Comparison of ENCODE assay signal across 8 mouse cellular contexts in genomic region chr4:129247381-129248242, GRCm38 (mm10). TPM values are rescaled to one million over a fixed set of nuclear protein-coding genes. Genes with fewer than 3 reads are reported as not detected.
A peak's percentile ranks its signal among the peaks of the same experiment; 100 is the strongest.
DNase-seq lines count a peak whose midpoint lies in the region; ATAC-seq lines count a peak whose summit lies in the region.

No protein-coding gene starts in this region.

- H3K36me3 ChIP-seq in heart, embryonic 12.5 days: no peaks in the 10 kb centered on the region
- no peaks in the 10 kb centered on the region for H3K36me3 ChIP-seq in intestine, embryonic 16.5 days (ENCODE audit: control insufficient read depth, insufficient read depth, low read length)
- no peaks in the 10 kb centered on the region for H3K36me3 ChIP-seq in midbrain, embryonic 10.5 days

- no peak for DNase-seq in heart, postnatal 36 days
- no peak for DNase-seq in midbrain, embryonic 10.5 days (ENCODE audit: low spot score)
- DNase-seq in layer of hippocampus, adult 11-12 months (ENCODE audit: low spot score): no peak
- DNase-seq in gastrocnemius, postnatal 14 days: no peak

- H3K4me1 ChIP-seq in heart, embryonic 12.5 days (replicated peaks): peaks cover 28% of the 10 kb centered on the region
- peaks cover 18% of the 10 kb centered on the region for H3K4me1 ChIP-seq in brown adipose tissue, adult 24 weeks (ENCODE audit: control insufficient read depth, insufficient read depth, insufficient read length, low read length)
- H3K4me1 ChIP-seq in intestine, embryonic 16.5 days (ENCODE audit: control insufficient read depth, insufficient read depth, low read length): peaks cover 35% of the 10 kb centered on the region
- peaks cover 82% of the 10 kb centered on the region for H3K4me1 ChIP-seq in midbrain, embryonic 10.5 days

- no peaks in the 10 kb centered on the region for H3K9me3 ChIP-seq in heart, embryonic 12.5 days (replicated peaks)
- H3K9me3 ChIP-seq in intestine, embryonic 16.5 days (ENCODE audit: control insufficient read depth, low read length): no peaks in the 10 kb centered on the region
- no peaks in the 10 kb centered on the region for H3K9me3 ChIP-seq in midbrain, embryonic 10.5 days (replicated peaks)

- H3K27me3 ChIP-seq in heart, embryonic 12.5 days (replicated peaks): peaks cover 95% of the 10 kb centered on the region
- peaks cover 5% of the 10 kb centered on the region; the same call in 1 of the 2 replicates for H3K27me3 ChIP-seq in intestine, embryonic 16.5 days (replicated peaks; ENCODE audit: control insufficient read depth, insufficient read depth, low read length)
- H3K27me3 ChIP-seq in midbrain, embryonic 10.5 days (ENCODE audit: low read depth, poor library complexity, severe bottlenecking): peaks cover 85% of the 10 kb centered on the region

- H3K27ac ChIP-seq in heart, embryonic 12.5 days (ENCODE audit: poor library complexity, severe bottlenecking): no peak overlapping the region
- H3K27ac ChIP-seq in brown adipose tissue, adult 24 weeks (replicated peaks; ENCODE audit: low read depth, low read length): peak overlapping the region; percentile 30; the same call in 1 of the 2 replicates
- peak overlapping the region; percentile 98 for H3K27ac ChIP-seq in intestine, embryonic 16.5 days (ENCODE audit: low read length)
- H3K27ac ChIP-seq in midbrain, embryonic 10.5 days (replicated peaks): peak overlapping the region; percentile 75

- 7% methylated on average over 24 of the region's 24 CpGs for WGBS in heart, embryonic 12.5 days
- 7% methylated on average over 24 of the region's 24 CpGs for WGBS in intestine, embryonic 16.5 days
- 9% methylated on average over 24 of the region's 24 CpGs for WGBS in midbrain, embryonic 10.5 days

- intact Hi-C loops in heart, postnatal 36 days (cut with DNase I): loop anchor here (2.0 kb wide), 1 partner anchor 27 kb away; no protein-coding TSS in a partner anchor
- intact Hi-C loops in gastrocnemius, postnatal 14 days (cut with DNase I; ENCODE audit: low total_unique reads): no loop called here

- no peak for ATAC-seq in heart, embryonic 12.5 days (ENCODE audit: insufficient number of reproducible peaks, low FRiP score)
- no peak for ATAC-seq in intestine, embryonic 16.5 days
- no peak for ATAC-seq in megakaryocyte progenitor cell, adult 5-6 weeks (replicated peaks; ENCODE audit: poor library complexity)

- peak overlapping the region; percentile 59 for H3K4me3 ChIP-seq in heart, embryonic 12.5 days
- peak overlapping the region; percentile 94 for H3K4me3 ChIP-seq in brown adipose tissue, adult 24 weeks (ENCODE audit: insufficient read depth, low read depth, low read length)
- H3K4me3 ChIP-seq in intestine, embryonic 16.5 days (ENCODE audit: low read length): peak overlapping the region; percentile 83
- peak overlapping the region; percentile 63 for H3K4me3 ChIP-seq in midbrain, embryonic 10.5 days

- H3K9ac ChIP-seq in heart, embryonic 12.5 days: peak overlapping the region; percentile 67
- peak overlapping the region; percentile 90 for H3K9ac ChIP-seq in intestine, embryonic 16.5 days (ENCODE audit: low read depth, low read length)

- peak overlapping the region; percentile 98 for H3K4me2 ChIP-seq in heart, embryonic 12.5 days
- peak overlapping the region; percentile 95 for H3K4me2 ChIP-seq in intestine, embryonic 16.5 days (ENCODE audit: low read depth, low read length)

RNA-seq across cellular contexts. Expression of gene C77080, which starts 13.6 kb away (rescaled TPM):
- 1.2 and 1.6 TPM in 2 replicates for polyA plus RNA-seq in heart, embryonic 12.5 days (2016; fragmentation: Nextera tagmentation; extraction: Ambion mirVana)
- 1 to 10 TPM; 3.5 to 3.6 TPM for total RNA-seq in heart, postnatal 36 days (2021)
- polyA plus RNA-seq in brown adipose tissue, adult 24 weeks (2012; ENCODE audit: insufficient read depth, insufficient read length, missing spikeins): 1.9 and 2.6 TPM in 2 replicates
- 6.5 and 7.5 TPM in 2 replicates for polyA plus RNA-seq in intestine, embryonic 16.5 days (2015; fragmentation: Nextera tagmentation; extraction: Ambion mirVana)
- 2.7 and 3.7 TPM in 2 replicates for polyA plus RNA-seq in midbrain, embryonic 10.5 days (2016; fragmentation: Nextera tagmentation; extraction: Ambion mirVana)
- total RNA-seq in gastrocnemius, postnatal 14 days (2021): 1 to 10 TPM; 2.3 to 2.5 TPM
- total RNA-seq in megakaryocyte progenitor cell, adult 5-6 weeks (2015): 0.12 and 0.25 TPM in 2 replicates
- not detected in 2 replicates for total RNA-seq in megakaryocyte progenitor cell, adult 5-6 weeks (2017)

RNA-seq across cellular contexts. Expression of gene Sync, which starts 39.8 kb away (rescaled TPM):
- polyA plus RNA-seq in heart, embryonic 12.5 days (2016; fragmentation: Nextera tagmentation; extraction: Ambion mirVana): 1.1 and 1.3 TPM in 2 replicates
- 10 to 100 TPM; 15.8 to 17.1 TPM for total RNA-seq in heart, postnatal 36 days (2021)
- polyA plus RNA-seq in brown adipose tissue, adult 24 weeks (2012; ENCODE audit: insufficient read depth, insufficient read length, missing spikeins): 0.75 and 1.3 TPM in 2 replicates
- 1.1 and 1.3 TPM in 2 replicates for polyA plus RNA-seq in intestine, embryonic 16.5 days (2015; fragmentation: Nextera tagmentation; extraction: Ambion mirVana)
- polyA plus RNA-seq in midbrain, embryonic 10.5 days (2016; fragmentation: Nextera tagmentation; extraction: Ambion mirVana): 0.30 and 0.47 TPM in 2 replicates
- 10 to 100 TPM; 50.0 to 63.6 TPM for total RNA-seq in gastrocnemius, postnatal 14 days (2021)
- total RNA-seq in megakaryocyte progenitor cell, adult 5-6 weeks (2015): not detected in 2 replicates
- total RNA-seq in megakaryocyte progenitor cell, adult 5-6 weeks (2017): 0.08 TPM in 1 of 2 replicates, not detected in the other

RNA-seq across cellular contexts. Expression of gene Yars, which starts 58.1 kb away (rescaled TPM):
- 49.3 and 55.8 TPM in 2 replicates for polyA plus RNA-seq in heart, embryonic 12.5 days (2016; fragmentation: Nextera tagmentation; extraction: Ambion mirVana)
- 10 to 100 TPM; 26.3 to 31.0 TPM for total RNA-seq in heart, postnatal 36 days (2021)
- 18.8 and 19.3 TPM in 2 replicates for polyA plus RNA-seq in brown adipose tissue, adult 24 weeks (2012; ENCODE audit: insufficient read depth, insufficient read length, missing spikeins)
- 104 and 107 TPM in 2 replicates for polyA plus RNA-seq in intestine, embryonic 16.5 days (2015; fragmentation: Nextera tagmentation; extraction: Ambion mirVana)
- 107 and 111 TPM in 2 replicates for polyA plus RNA-seq in midbrain, embryonic 10.5 days (2016; fragmentation: Nextera tagmentation; extraction: Ambion mirVana)
- total RNA-seq in gastrocnemius, postnatal 14 days (2021): 10 to 100 TPM; 38.6 to 38.9 TPM
- total RNA-seq in megakaryocyte progenitor cell, adult 5-6 weeks (2015): 25.2 and 28.0 TPM in 2 replicates
- 55.3 and 60.7 TPM in 2 replicates for total RNA-seq in megakaryocyte progenitor cell, adult 5-6 weeks (2017)

RNA-seq across cellular contexts. Expression of gene S100pbp, which starts 58.1 kb away (rescaled TPM):
- polyA plus RNA-seq in heart, embryonic 12.5 days (2016; fragmentation: Nextera tagmentation; extraction: Ambion mirVana): 21.3 and 22.6 TPM in 2 replicates
- 10 to 100 TPM; 11.3 to 15.7 TPM for total RNA-seq in heart, postnatal 36 days (2021)
- 4.6 and 12.6 TPM in 2 replicates for polyA plus RNA-seq in brown adipose tissue, adult 24 weeks (2012; ENCODE audit: insufficient read depth, insufficient read length, missing spikeins)
- 10.3 and 10.9 TPM in 2 replicates for polyA plus RNA-seq in intestine, embryonic 16.5 days (2015; fragmentation: Nextera tagmentation; extraction: Ambion mirVana)
- 28.2 and 28.8 TPM in 2 replicates for polyA plus RNA-seq in midbrain, embryonic 10.5 days (2016; fragmentation: Nextera tagmentation; extraction: Ambion mirVana)
- total RNA-seq in gastrocnemius, postnatal 14 days (2021): 1 to 10 TPM; 5.2 to 7.1 TPM
- 25.1 and 42.6 TPM in 2 replicates for total RNA-seq in megakaryocyte progenitor cell, adult 5-6 weeks (2015)
- 13.2 and 23.5 TPM in 2 replicates for total RNA-seq in megakaryocyte progenitor cell, adult 5-6 weeks (2017)
